Mouse (Mus musculus) lung, adult 10 weeks (tissue): ENCODE measurements around the gene Olfr113. TPM values are rescaled to one million over a fixed set of nuclear protein-coding genes. Genes with fewer than 3 reads are reported as not detected.

Experiments
- polyA plus RNA-seq: library from polyadenylated mRNA; stranded (reverse); fragments of 350-450 nt; fragmentation: Illumina TruSeq; extraction: RNeasy Lipid Tissue Mini Kit (QIAGEN cat#74804); gene quantifications from one replicate; pipeline ENCODE4 v1.2.3, GENCODE M21; 2014; ENCODE audit warnings: low read depth, low replicate concordance; ENCODE audit not compliant: insufficient read depth

The Olfr113 gene
- polyA plus RNA-seq: not detected

DNA sequence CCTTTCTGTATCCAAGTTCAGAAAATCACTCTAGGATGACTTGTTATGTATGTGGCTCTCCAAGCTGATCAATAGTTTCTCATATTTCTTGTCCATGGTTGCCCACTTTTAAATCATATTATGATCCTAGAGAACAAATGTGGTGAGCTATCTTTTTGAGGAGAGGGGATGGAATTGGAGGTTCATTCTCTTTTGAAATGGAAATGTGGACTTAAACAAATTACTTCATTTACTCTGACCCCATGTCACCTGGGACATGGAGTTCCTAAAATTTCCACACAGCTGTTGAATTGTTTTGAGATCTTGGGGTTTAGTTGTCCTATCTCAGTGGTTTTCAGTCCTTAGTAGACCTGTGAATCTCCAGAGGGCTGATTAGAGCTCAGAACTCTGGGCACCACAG is at the start of gene Olfr113:
Gene Olfr113, minus strand, starts transcription at position 101 of the 400 bp plus-strand sequence.

GRCm38 (mm10) chr17:37627009-37627408 is 49.5 kb upstream of the Olfr113 start, which contains the start of the genes Olfr115 and Olfr116:
Gene Olfr115, minus strand, starts transcription at chr17:37627109.
Gene Olfr116, minus strand, starts transcription at chr17:37627199.

DNA sequence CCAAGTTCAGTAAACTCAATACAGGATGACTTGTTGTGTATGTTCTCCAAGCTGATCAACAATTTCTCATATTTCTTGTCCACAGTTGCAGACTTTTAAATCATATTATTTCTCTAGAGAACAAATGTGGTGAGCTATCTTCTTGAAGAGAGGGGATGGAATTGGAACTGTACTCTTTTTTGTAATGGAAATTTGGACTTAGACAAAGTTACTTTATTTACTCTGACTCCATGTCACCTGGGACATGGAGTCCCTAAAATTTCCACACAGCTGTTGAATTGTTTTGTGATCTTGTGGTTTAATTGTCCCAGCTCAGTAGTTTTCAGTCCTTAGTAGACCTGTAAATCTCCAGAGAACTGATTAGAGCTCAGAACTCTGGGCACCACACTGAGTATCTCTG is 15.2 kb upstream of the Olfr113 start, which contains the start of gene Olfr114:
Gene Olfr114, minus strand, starts transcription at position 101 of the 400 bp plus-strand sequence.

DNA sequence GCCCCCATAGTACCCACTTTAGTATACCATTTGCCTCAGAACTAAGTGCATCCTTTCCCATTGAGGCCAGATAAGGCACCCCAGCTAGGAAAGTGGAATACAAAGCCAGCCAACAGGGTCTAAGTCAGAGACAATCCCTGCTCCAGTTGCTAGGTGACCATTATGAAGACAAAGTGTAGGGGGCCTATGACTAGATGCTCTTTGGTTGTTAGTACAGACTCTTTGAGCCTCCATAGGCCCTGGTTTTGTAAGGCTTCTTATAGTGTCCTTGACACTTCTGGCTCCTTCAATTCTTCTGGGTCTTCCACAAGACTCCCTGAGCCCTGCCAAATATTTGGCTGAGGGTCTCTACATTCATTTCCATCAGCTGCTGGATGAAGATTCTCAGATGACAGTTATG is 8.1 kb downstream of the Olfr113 start, which contains the start of gene Olfr112:
Gene Olfr112, minus strand, starts transcription at position 101 of the 400 bp plus-strand sequence.

Other genes with a start within 250 kb of the Olfr113 start
- gene Olfr103, start 238.0 kb downstream of the Olfr113 start, polyA plus RNA-seq: not detected
- not detected for gene Olfr104-ps, start 218.1 kb downstream of the Olfr113 start, polyA plus RNA-seq
- gene Olfr105-ps, start 198.6 kb downstream of the Olfr113 start, polyA plus RNA-seq: not detected
- not detected for gene Olfr106-ps, start 187.3 kb downstream of the Olfr113 start, polyA plus RNA-seq
- not detected for gene Olfr107, start 178.4 kb downstream of the Olfr113 start, polyA plus RNA-seq
- gene Olfr108, start 132.2 kb downstream of the Olfr113 start, polyA plus RNA-seq: not detected
- not detected for gene Olfr109, start 118.7 kb downstream of the Olfr113 start, polyA plus RNA-seq
- 0.43 TPM for gene H2-M2, start 94.1 kb downstream of the Olfr113 start, polyA plus RNA-seq
- not detected for gene Olfr110, start 85.2 kb downstream of the Olfr113 start, polyA plus RNA-seq
- not detected for gene Olfr111, start 69.6 kb downstream of the Olfr113 start, polyA plus RNA-seq
- gene Olfr112, start 8.2 kb downstream of the Olfr113 start, polyA plus RNA-seq: not detected
- not detected for gene Olfr114, start 15.1 kb upstream of the Olfr113 start, polyA plus RNA-seq
- not detected for gene Olfr115, start 49.4 kb upstream of the Olfr113 start, polyA plus RNA-seq
- gene Olfr116, start 49.5 kb upstream of the Olfr113 start, polyA plus RNA-seq: not detected
- not detected for gene Olfr117, start 86.1 kb upstream of the Olfr113 start, polyA plus RNA-seq
- not detected for gene Olfr118, start 89.3 kb upstream of the Olfr113 start, polyA plus RNA-seq
- not detected for gene Olfr119, start 118.9 kb upstream of the Olfr113 start, polyA plus RNA-seq
- not detected for gene Olfr120, start 144.1 kb upstream of the Olfr113 start, polyA plus RNA-seq
- not detected for gene Olfr121, start 171.2 kb upstream of the Olfr113 start, polyA plus RNA-seq
- not detected for gene Olfr122, start 190.9 kb upstream of the Olfr113 start, polyA plus RNA-seq
- gene Olfr123, start 215.9 kb upstream of the Olfr113 start, polyA plus RNA-seq: not detected
- not detected for gene Olfr124, start 222.2 kb upstream of the Olfr113 start, polyA plus RNA-seq